Mouse (Mus musculus) adrenal gland, adult (tissue): ENCODE results near the gene Cntrob.

Source experiments
- DNase-seq, 2 experiments: peaks; one replicate each; pipeline ENCODE4 v3.0.0; 2022 to 2023; ENCODE audit warnings: low spot score in 1 of 2; ENCODE audit not compliant: inconsistent age in 2 of 2

Gene Cntrob

DNA sequence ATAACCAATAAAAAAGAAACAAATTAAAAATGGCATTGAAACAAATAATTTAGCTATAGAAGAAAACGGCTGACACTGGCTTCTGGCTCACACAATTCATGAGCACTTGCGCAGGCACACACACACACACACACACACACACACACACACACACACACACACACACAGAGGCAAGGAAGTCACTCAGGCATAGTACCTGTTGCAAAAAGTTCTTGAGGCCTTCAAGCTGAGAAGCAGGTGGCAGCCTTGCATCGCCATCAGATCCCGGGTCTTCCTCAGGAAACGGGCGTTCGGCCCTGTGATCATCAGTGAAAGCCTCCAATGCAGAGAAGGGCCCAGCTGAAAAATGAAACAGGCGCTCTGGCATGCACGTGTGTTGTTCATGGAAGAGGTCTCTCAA is 18.3 kb downstream of the Cntrob start:
- DNase-seq: no peak

DNA sequence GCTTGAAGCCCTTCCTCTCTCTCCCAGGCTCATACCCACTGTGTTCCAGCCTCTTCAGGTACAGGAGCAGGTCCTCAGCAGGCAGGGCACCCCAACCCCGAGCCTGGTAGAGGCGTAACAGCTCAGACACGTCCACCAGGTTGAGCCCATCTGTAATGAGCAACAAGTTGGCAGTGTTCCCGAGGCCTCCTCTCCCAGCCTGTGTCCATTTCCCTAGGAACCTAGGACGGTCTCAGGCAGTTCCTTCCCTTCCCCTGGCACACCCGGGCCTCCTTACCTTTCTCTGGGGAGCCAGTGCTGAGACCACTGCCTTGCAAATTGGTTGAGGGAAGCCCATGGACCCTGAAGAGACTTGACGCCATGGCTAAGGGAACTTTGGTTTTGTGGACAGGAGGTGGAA is 20.8 kb downstream of the Cntrob start:
- DNase-seq: no peak

DNA sequence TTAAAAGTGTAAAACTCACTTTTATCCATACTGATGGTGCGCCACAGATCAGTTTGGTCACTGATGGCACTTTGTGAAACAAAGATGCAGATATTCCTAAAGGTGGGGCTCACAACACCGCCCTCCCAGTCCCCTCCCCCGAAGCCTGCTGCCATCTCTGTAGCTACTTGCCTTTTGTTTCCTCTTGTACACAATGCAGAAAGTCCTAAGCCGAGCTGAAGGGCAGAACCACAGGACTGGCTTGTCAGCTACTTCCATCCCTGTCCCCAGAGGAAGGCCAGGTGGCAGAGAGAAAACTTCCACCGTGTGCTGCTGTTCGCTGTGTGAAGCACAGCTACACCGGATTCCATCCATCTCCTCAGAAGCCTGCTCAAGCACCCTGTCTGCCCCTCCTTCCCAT is 25.3 kb downstream of the Cntrob start:
- no peak for DNase-seq

DNA sequence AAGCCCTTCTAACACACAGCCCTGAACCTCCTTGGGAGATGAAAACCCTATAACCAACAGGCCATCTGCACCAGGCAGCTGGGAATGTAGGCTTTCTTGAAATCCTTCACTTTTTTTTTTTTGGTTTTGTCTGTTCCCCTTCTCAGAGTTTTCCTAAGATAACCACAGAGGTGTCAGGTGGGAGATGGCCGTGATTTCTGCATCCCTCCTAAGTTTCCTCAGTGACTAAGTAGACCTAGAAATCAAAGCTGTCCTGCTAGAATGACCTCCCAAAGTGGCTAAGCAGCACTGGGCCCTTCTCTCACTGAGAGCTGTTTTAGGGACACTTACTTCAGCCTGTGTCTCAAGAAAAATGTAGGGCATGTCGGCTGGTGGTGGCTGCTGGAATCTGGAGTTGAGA is 25.8 kb downstream of the Cntrob start:
- DNase-seq: no peak

GRCm38 (mm10) chr11:69295286-69295685 is 28.3 kb downstream of the Cntrob start:
- no peak for DNase-seq

GRCm38 (mm10) chr11:69291111-69291510 is 32.5 kb downstream of the Cntrob start:
- no peak for DNase-seq

GRCm38 (mm10) chr11:69277267-69277666 is 46.3 kb downstream of the Cntrob start:
- peak in 1 of 2 experiments; percentile 46 for DNase-seq

- DNase-seq: peak; percentile 78 to 89
Observed at GRCm38 (mm10) chr11:69276081-69276480, 47.5 kb downstream of the Cntrob start.

- DNase-seq: no peak
Observed at GRCm38 (mm10) chr11:69275650-69276049, 47.9 kb downstream of the Cntrob start.

GRCm38 (mm10) chr11:69272122-69272740 is 51.3 kb downstream of the Cntrob start:
- peak; percentile 81 to 94 for DNase-seq

GRCm38 (mm10) chr11:69269575-69269974 is 54.0 kb downstream of the Cntrob start:
- peak; percentile 76 to 91 for DNase-seq

- DNase-seq: peak in 1 of 2 experiments; percentile 15
Observed at GRCm38 (mm10) chr11:69268100-69268499, 55.5 kb downstream of the Cntrob start.

DNA sequence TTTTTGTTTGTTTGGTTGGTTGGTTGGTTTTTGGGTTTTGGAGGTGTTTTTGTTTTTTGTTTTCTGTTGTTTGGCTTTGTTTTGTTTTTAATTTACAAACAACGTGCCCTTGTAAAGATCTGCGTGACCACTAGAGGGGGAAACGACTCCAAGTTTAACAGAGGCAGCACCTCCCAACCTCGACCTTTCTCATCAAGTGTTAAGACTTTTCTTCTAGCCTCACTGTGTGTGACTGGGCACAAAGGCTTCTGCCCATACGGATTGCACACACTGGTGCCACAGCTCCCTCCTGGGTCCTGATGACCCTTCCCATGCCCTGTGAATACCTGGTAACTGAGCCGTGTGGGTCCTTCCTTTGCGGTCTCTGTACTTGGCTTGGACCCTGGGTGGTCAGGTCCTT is 56.2 kb downstream of the Cntrob start:
- peak in 1 of 2 experiments; percentile 64 for DNase-seq

GRCm38 (mm10) chr11:69266253-69266652 is 57.3 kb downstream of the Cntrob start:
- DNase-seq: no peak

- no peak for DNase-seq
Observed at GRCm38 (mm10) chr11:69265410-69265809, 58.2 kb downstream of the Cntrob start.

GRCm38 (mm10) chr11:69264276-69264675 is 59.3 kb downstream of the Cntrob start:
- no peak for DNase-seq

GRCm38 (mm10) chr11:69260111-69260510 is 63.5 kb downstream of the Cntrob start:
- peak; percentile 58 to 61 for DNase-seq

GRCm38 (mm10) chr11:69258287-69258686 is 65.3 kb downstream of the Cntrob start:
- DNase-seq: peak; percentile 36 to 72

DNA sequence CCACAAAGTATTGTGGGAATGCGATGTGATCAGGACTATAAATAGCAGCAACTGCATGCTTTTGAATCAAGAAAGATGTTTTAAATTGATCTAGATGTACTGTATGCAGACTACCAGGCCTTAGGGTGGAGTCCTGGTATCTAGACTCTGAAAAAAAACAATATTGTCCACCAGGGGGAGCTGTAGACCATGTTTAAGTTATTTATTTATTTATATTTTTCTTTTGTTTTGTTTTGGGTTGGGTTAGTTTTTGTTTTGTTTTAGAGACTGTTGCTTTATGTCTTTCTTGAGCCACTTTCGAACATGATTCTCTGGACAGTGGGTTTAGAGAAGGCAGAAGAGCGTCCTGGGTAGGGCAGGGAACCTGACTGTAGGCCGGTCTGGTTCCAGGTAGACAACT is 65.8 kb downstream of the Cntrob start:
- DNase-seq: peak in 1 of 2 experiments; percentile 78

DNA sequence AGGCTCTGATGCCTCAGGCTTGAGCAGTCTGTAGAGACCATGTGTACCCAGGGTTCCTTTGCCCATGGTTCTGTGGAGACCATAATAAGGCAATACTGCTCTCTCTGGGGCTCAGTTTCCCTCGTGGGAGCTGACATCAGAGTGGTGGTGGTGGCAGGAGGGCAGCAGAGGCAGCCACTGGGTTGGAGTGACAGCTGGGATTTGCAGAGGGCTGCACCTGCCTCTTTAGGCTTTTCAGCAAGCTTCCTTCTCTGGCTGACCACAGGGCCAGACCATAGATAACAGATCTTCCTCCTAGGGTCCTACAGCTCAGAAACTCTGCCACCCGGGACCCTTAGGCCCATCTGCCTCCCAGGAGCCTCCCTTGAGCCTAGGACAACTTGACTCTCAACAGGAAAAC is 66.5 kb downstream of the Cntrob start:
- DNase-seq: no peak

DNA sequence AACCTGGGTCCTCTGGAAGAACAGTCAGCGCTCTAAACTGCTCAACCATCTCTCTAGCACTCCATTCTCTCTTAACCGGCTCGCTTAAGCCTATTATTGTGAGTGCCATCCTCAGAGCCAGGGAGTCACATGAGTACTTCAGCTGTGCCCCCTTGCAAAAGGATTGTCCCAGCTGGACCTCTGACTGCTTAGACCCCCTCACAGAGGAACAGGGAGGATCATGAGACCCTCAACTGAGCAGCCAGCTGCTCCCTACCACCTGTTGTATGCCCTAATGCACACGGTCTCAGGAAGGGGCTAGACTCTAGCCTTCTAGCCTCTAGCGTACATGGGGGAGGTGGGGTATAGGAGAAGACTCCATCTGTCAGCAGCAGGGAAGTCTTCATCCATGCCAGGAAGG is 68.8 kb downstream of the Cntrob start:
- DNase-seq: no peak

- no peak for DNase-seq
Observed at GRCm38 (mm10) chr11:69253131-69253530, 70.4 kb downstream of the Cntrob start.

DNA sequence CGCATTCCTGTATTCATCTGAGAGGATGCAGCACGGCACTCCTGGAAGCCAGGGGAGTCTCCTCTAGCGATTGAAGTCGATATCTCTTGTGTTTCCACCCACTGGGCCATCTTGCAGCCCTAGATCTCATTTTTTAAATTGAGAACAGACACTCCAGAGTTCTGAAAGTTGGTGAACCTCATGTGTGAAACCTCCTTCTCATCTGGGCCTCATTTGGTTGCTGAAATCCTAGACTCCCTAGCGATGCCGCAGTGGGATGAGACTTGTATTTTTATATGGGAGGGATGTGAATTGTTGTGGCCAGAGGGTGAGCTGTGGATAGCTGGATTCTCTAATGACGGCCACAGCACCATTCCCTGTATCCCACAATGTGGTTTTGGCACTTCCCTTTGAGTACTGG is 71.6 kb downstream of the Cntrob start:
- no peak for DNase-seq
